Mouse (Mus musculus) MEL (cell line): ENCODE data around the gene Magt1. TPM values are rescaled to one million over a fixed set of nuclear protein-coding genes. Genes with fewer than 3 reads are reported as not detected.

Experiments
- DNase-seq: peaks from one replicate; pipeline ENCODE4 v3.0.0; 2011; ENCODE audit warnings: low read depth, low spot score
- H3K27ac ChIP-seq: 2 replicates; pipeline ENCODE4 v1.5.1; 2012; ENCODE audit warnings: low read depth, mild to moderate bottlenecking, control low read depth, low read length, moderate library complexity; ENCODE audit not compliant: control insufficient read depth
- H3K27me3 ChIP-seq, 2 experiments: fragments of 150-350 bp in 1 of 2; sonication (generic) in 1 of 2; 2 replicates each; pipeline ENCODE4 v1.6.1; 2012; ENCODE audit warnings: low read length in 2 of 2, mild to moderate bottlenecking in 2 of 2, improper control_type of control experiment in 1 of 2, moderate library complexity in 1 of 2; ENCODE audit not compliant: insufficient read depth in 2 of 2, control insufficient read depth in 1 of 2
- H3K36me3 ChIP-seq, 2 experiments: 2 replicates each; pipeline ENCODE4 v1.6.1; 2012 to 2014; ENCODE audit warnings: low read length in 2 of 2, improper control_type of control experiment in 1 of 2, inconsistent platforms in 1 of 2, mild to moderate bottlenecking in 1 of 2; ENCODE audit not compliant: insufficient read depth in 2 of 2, control insufficient read depth in 1 of 2
- H3K4me1 ChIP-seq, 2 experiments: fragments of 150-350 bp in 1 of 2; sonication (generic) in 1 of 2; 2 replicates each; pipeline ENCODE4 v1.6.1; 2012; ENCODE audit warnings: low read length in 2 of 2, improper control_type of control experiment in 1 of 2, mild to moderate bottlenecking in 1 of 2; ENCODE audit not compliant: insufficient read depth in 2 of 2, control insufficient read depth in 1 of 2
- H3K4me3 ChIP-seq, 2 experiments: fragments of 150-350 bp in 1 of 2; sonication (generic) in 1 of 2; 2 replicates each; pipeline ENCODE4 v1.5.1; 2012; ENCODE audit warnings: low read depth in 2 of 2, low read length in 2 of 2, mild to moderate bottlenecking in 2 of 2, moderate library complexity in 2 of 2, control low read depth in 1 of 2, improper control_type of control experiment in 1 of 2; ENCODE audit not compliant: control insufficient read depth in 1 of 2, insufficient read depth in 1 of 2
- H3K79me2 ChIP-seq: 2 replicates; pipeline ENCODE4 v1.6.1; 2012; ENCODE audit warnings: mild to moderate bottlenecking, low read length, moderate library complexity; ENCODE audit not compliant: control insufficient read depth, poor library complexity, insufficient read depth
- H3K9ac ChIP-seq: 2 replicates; pipeline ENCODE4 v1.6.1; 2012; ENCODE audit warnings: low read depth, mild to moderate bottlenecking, control low read depth, low read length, moderate library complexity; ENCODE audit not compliant: control insufficient read depth, poor library complexity, severe bottlenecking
- H3K9me3 ChIP-seq: fragments of 150-350 bp; sonication (generic); replicated peaks from 2 replicates; pipeline ENCODE4 v1.6.1; 2012; ENCODE audit warnings: mild to moderate bottlenecking, low read length, improper control_type of control experiment, moderate library complexity; ENCODE audit not compliant: insufficient read depth
- BHLHE40 ChIP-seq: IDR thresholded peaks from 2 replicates; pipeline ENCODE4 v1.6.1; 2012; ENCODE audit warnings: low read depth, mild to moderate bottlenecking, inconsistent platforms, low read length, improper control_type of control experiment, borderline replicate concordance
- CHD1 ChIP-seq: IDR thresholded peaks from 2 replicates; pipeline ENCODE4 v1.6.1; 2012; ENCODE audit warnings: low read depth, mild to moderate bottlenecking, inconsistent platforms, low read length, improper control_type of control experiment
- CHD2 ChIP-seq: IDR thresholded peaks from 2 replicates; pipeline ENCODE4 v1.6.1; 2011; ENCODE audit warnings: low read length, improper control_type of control experiment
- CTCF ChIP-seq, 3 experiments: IDR thresholded peaks in 2 of 3; conservative IDR thresholded peaks in 1 of 3; 2 replicates each; pipeline ENCODE4 v1.5.1; 2011 to 2012; ENCODE audit warnings: low read length in 3 of 3, low read depth in 2 of 3, mild to moderate bottlenecking in 2 of 3, improper control_type of control experiment in 1 of 3, inconsistent platforms in 1 of 3, mixed read lengths in 1 of 3, moderate library complexity in 1 of 3; ENCODE audit not compliant: control insufficient read depth in 1 of 3, insufficient read depth in 1 of 3, poor library complexity in 1 of 3, severe bottlenecking in 1 of 3
- E2F4 ChIP-seq: IDR thresholded peaks from 2 replicates; pipeline ENCODE4 v1.6.1; 2011; ENCODE audit warnings: low read depth, low read length, improper control_type of control experiment, borderline replicate concordance
- ELF1 ChIP-seq: IDR thresholded peaks from 2 replicates; pipeline ENCODE4 v1.6.1; 2014; ENCODE audit warnings: low read depth, mild to moderate bottlenecking, inconsistent platforms, low read length, improper control_type of control experiment, moderate library complexity
- EP300 ChIP-seq, 2 experiments: IDR thresholded peaks; 2 replicates each; pipeline ENCODE4 v1.6.1; 2011; ENCODE audit warnings: improper control_type of control experiment in 2 of 2, low read length in 2 of 2, low read depth in 1 of 2, mild to moderate bottlenecking in 1 of 2
- ETS1 ChIP-seq: IDR thresholded peaks from 2 replicates; pipeline ENCODE4 v1.6.1; 2012; ENCODE audit warnings: low read depth, mild to moderate bottlenecking, inconsistent platforms, low read length, improper control_type of control experiment, moderate library complexity
- GABPA ChIP-seq: IDR thresholded peaks from 2 replicates; pipeline ENCODE4 v1.6.1; 2012; ENCODE audit warnings: low read depth, mild to moderate bottlenecking, inconsistent platforms, low read length, improper control_type of control experiment, moderate library complexity
- GATA1 ChIP-seq: IDR thresholded peaks from 2 replicates; pipeline ENCODE4 v1.6.1; 2011; ENCODE audit warnings: low read depth, low read length, improper control_type of control experiment
- HCFC1 ChIP-seq: IDR thresholded peaks from 2 replicates; pipeline ENCODE4 v1.6.1; 2012; ENCODE audit warnings: low read depth, mild to moderate bottlenecking, inconsistent platforms, low read length, improper control_type of control experiment, moderate library complexity
- JUND ChIP-seq: IDR thresholded peaks from 2 replicates; pipeline ENCODE4 v1.6.1; 2011; ENCODE audit warnings: low read depth, mild to moderate bottlenecking, improper control_type of control experiment, low read length
- KAT2A ChIP-seq: conservative IDR thresholded peaks from 2 replicates; pipeline ENCODE4 v1.6.1; 2012; ENCODE audit warnings: low read depth, low read length, improper control_type of control experiment, inconsistent platforms
- MAFK ChIP-seq: IDR thresholded peaks from 2 replicates; pipeline ENCODE4 v1.6.1; 2011; ENCODE audit warnings: low read depth, mild to moderate bottlenecking, low read length, improper control_type of control experiment, borderline replicate concordance
- MAX ChIP-seq: IDR thresholded peaks from 2 replicates; pipeline ENCODE4 v1.6.1; 2011; ENCODE audit warnings: low read length, improper control_type of control experiment
- MAZ ChIP-seq: IDR thresholded peaks from 2 replicates; pipeline ENCODE4 v1.6.1; 2012; ENCODE audit warnings: low read depth, mild to moderate bottlenecking, inconsistent platforms, low read length, improper control_type of control experiment
- MEF2A ChIP-seq: IDR thresholded peaks from 2 replicates; pipeline ENCODE4 v1.6.1; 2014; ENCODE audit warnings: low read depth, mild to moderate bottlenecking, inconsistent platforms, low read length, improper control_type of control experiment; ENCODE audit not compliant: poor library complexity, insufficient replicate concordance, severe bottlenecking; ENCODE audit errors: extremely low read depth
- MXI1 ChIP-seq: IDR thresholded peaks from 2 replicates; pipeline ENCODE4 v1.6.1; 2011; ENCODE audit warnings: mild to moderate bottlenecking, low read depth, low read length, improper control_type of control experiment
- MYB ChIP-seq: IDR thresholded peaks from 2 replicates; pipeline ENCODE4 v1.6.1; 2011; ENCODE audit warnings: mild to moderate bottlenecking, low read depth, low read length, improper control_type of control experiment
- MYC ChIP-seq: IDR thresholded peaks from 2 replicates; pipeline ENCODE4 v1.6.1; 2011; ENCODE audit warnings: low read depth, mild to moderate bottlenecking, low read length, improper control_type of control experiment, moderate library complexity
- NELFE ChIP-seq: IDR thresholded peaks from 2 replicates; pipeline ENCODE4 v1.6.1; 2011; ENCODE audit warnings: low read depth, low read length, improper control_type of control experiment
- POLR2A ChIP-seq, 2 experiments: IDR thresholded peaks; 2 replicates each; pipeline ENCODE4 v1.6.1; 2011 to 2012; ENCODE audit warnings: low read length in 2 of 2, mild to moderate bottlenecking in 2 of 2, control low read depth in 1 of 2, improper control_type of control experiment in 1 of 2, low read depth in 1 of 2, moderate library complexity in 1 of 2; ENCODE audit not compliant: control insufficient read depth in 1 of 2, insufficient read depth in 1 of 2, poor library complexity in 1 of 2
- POLR2AphosphoS2 ChIP-seq: IDR thresholded peaks from 2 replicates; pipeline ENCODE4 v1.6.1; 2011; ENCODE audit warnings: low read length, improper control_type of control experiment
- POLR2AphosphoS5 ChIP-seq: IDR thresholded peaks from 2 replicates; pipeline ENCODE4 v1.6.1; 2012; ENCODE audit warnings: low read depth, borderline replicate concordance, mild to moderate bottlenecking, inconsistent platforms, low read length, moderate library complexity, mixed read lengths
- RAD21 ChIP-seq: IDR thresholded peaks from 2 replicates; pipeline ENCODE4 v1.6.1; 2011; ENCODE audit warnings: mild to moderate bottlenecking, low read depth, low read length, improper control_type of control experiment
- RCOR1 ChIP-seq: IDR thresholded peaks from 2 replicates; pipeline ENCODE4 v1.6.1; 2012; ENCODE audit warnings: low read depth, mild to moderate bottlenecking, inconsistent platforms, low read length, improper control_type of control experiment
- SIN3A ChIP-seq: IDR thresholded peaks from 2 replicates; pipeline ENCODE4 v1.6.1; 2012; ENCODE audit warnings: low read length, improper control_type of control experiment, inconsistent platforms
- SMC3 ChIP-seq: IDR thresholded peaks from 2 replicates; pipeline ENCODE4 v1.6.1; 2011; ENCODE audit warnings: low read depth, low read length, improper control_type of control experiment
- TAL1 ChIP-seq: IDR thresholded peaks from 2 replicates; pipeline ENCODE4 v1.6.1; 2012; ENCODE audit warnings: mild to moderate bottlenecking, inconsistent platforms, low read length, moderate library complexity, mixed read lengths
- TCF12 ChIP-seq: IDR thresholded peaks from 2 replicates; pipeline ENCODE4 v1.6.1; 2014; ENCODE audit warnings: low read depth, mild to moderate bottlenecking, inconsistent platforms, low read length, improper control_type of control experiment, moderate library complexity
- USF1 ChIP-seq: IDR thresholded peaks from 2 replicates; pipeline ENCODE4 v1.6.1; 2014; ENCODE audit warnings: low read depth, mild to moderate bottlenecking, inconsistent platforms, low read length, improper control_type of control experiment, moderate library complexity
- USF2 ChIP-seq, 2 experiments: IDR thresholded peaks; 2 replicates each; pipeline ENCODE4 v1.6.1; 2011 to 2012; ENCODE audit warnings: improper control_type of control experiment in 2 of 2, low read length in 2 of 2, borderline replicate concordance in 1 of 2, inconsistent platforms in 1 of 2, low read depth in 1 of 2, mild to moderate bottlenecking in 1 of 2; ENCODE audit not compliant: insufficient read depth in 1 of 2
- ZC3H11A ChIP-seq: IDR thresholded peaks from 2 replicates; pipeline ENCODE4 v1.6.1; 2012; ENCODE audit warnings: low read depth, mild to moderate bottlenecking, inconsistent platforms, low read length, improper control_type of control experiment
- ZKSCAN1 ChIP-seq: IDR thresholded peaks from 2 replicates; pipeline ENCODE4 v1.6.1; 2012; ENCODE audit warnings: low read depth, mild to moderate bottlenecking, inconsistent platforms, low read length, improper control_type of control experiment, moderate library complexity
- ZMIZ1 ChIP-seq: IDR thresholded peaks from 2 replicates; pipeline ENCODE4 v1.6.1; 2012; ENCODE audit warnings: low read depth, mild to moderate bottlenecking, inconsistent platforms, low read length, improper control_type of control experiment, moderate library complexity
- polyA plus RNA-seq, 2 experiments: library from polyadenylated mRNA; stranded (reverse) in 1 of 2; unstranded in 1 of 2; fragments of >175 nt in 1 of 2; fragments of >200 nt in 1 of 2; gene quantifications; 2 replicates each; pipeline versions ENCODE4 v1.2.1 to v1.2.4; 2012; ENCODE audit warnings: low replicate concordance in 2 of 2, low read depth in 1 of 2; ENCODE audit not compliant: insufficient read length in 2 of 2, insufficient read depth in 1 of 2, missing spikeins in 1 of 2
- total RNA-seq: library from RNA; depleted of rRNA; stranded (reverse); fragments of 300-350 nt; gene quantifications from 2 replicates; pipeline ENCODE4 v1.2.3, GENCODE M21; 2012

Gene Magt1
- total and polyA plus RNA-seq, 3 experiments = 34.3 to 36.2 TPM; not detected in 1

- peak; percentile 93 for DNase-seq
- peak within 1 kb of the TSS; percentile 93 for H3K9ac ChIP-seq
- H3K27me3 ChIP-seq = no peaks in the 10 kb centered on the region
- H3K4me1 ChIP-seq = peaks cover 0 to 2% of the 10 kb centered on the region in 2 experiments; a peak in 1 of 4 replicates
- H3K79me2 ChIP-seq = peaks cover 5% of the 10 kb centered on the region
- H3K9me3 ChIP-seq = no peaks in the 10 kb centered on the region
- H3K36me3 ChIP-seq = no peaks in the 10 kb centered on the region; a peak in 2 of 4 replicates
- H3K27ac ChIP-seq = peak within 1 kb of the TSS; percentile 54
- peak within 1 kb of the TSS; percentile 88 to 96 for H3K4me3 ChIP-seq
- TF ChIP-seq USF2 (IDR thresholded peaks at IDR 0.05; ENCODE audit: borderline replicate concordance in 1 of 2, insufficient read depth in 1 of 2, low read depth in 1 of 2, low read length in 2 of 2) (peak in 1 of 2 experiments; percentile 39; a peak in 1 of 4 replicates), MEF2A (no peak), GABPA (no peak), NELFE (peak; percentile 66), ZMIZ1 (peak; percentile 60), RCOR1 (0 out of 2 replicates have a peak, but pooled peaks have one; percentile 37), RAD21 (peak; percentile 54), MAZ (peak; percentile 92), ETS1 (peak; percentile 67), SIN3A (peak; percentile 86), E2F4 (no peak), JUND (no peak), HCFC1 (peak; percentile 73), KAT2A (no peak), TAL1 (no peak), CTCF (IDR thresholded peaks at IDR 0.05 in 2 of 3, conservative IDR thresholded peaks at IDR 0.05 in 1 of 3; ENCODE audit: control insufficient read depth in 1 of 3, insufficient read depth in 1 of 3, low read depth in 2 of 3, low read length in 3 of 3, poor library complexity in 1 of 3, severe bottlenecking in 1 of 3) (peak in 2 of 3 experiments; percentile 76 to 81; a peak in 5 of 6 replicates), MAX (peak; percentile 85), MYB (no peak), GATA1 (no peak), MXI1 (peak; percentile 84), MYC (peak; percentile 87), CHD1 (no peak), POLR2AphosphoS2 (0 out of 2 replicates have a peak, but pooled peaks have one; percentile 48), ZKSCAN1 (no peak), BHLHE40 (peak; percentile 95), SMC3 (peak; percentile 93), POLR2AphosphoS5 (no peak), USF1 (peak; percentile 90), ELF1 (peak; percentile 92), TCF12 (peak; percentile 28; the same call in 1 of the 2 replicates), CHD2 (no peak), MAFK (no peak), EP300 (IDR thresholded peaks at IDR 0.05; ENCODE audit: low read depth in 1 of 2, low read length in 2 of 2) (no peak), ZC3H11A (peak; percentile 60), POLR2A (IDR thresholded peaks at IDR 0.05; ENCODE audit: control insufficient read depth in 1 of 2, insufficient read depth in 1 of 2, low read depth in 1 of 2, low read length in 2 of 2, poor library complexity in 1 of 2) (peak; percentile 61 to 76)
Measured at GRCm38 (mm10) chrX:106026418-106027342, 15.0 kb upstream of the Magt1 start, which contains the start of gene Atp7a. TSS of gene Atp7a (plus strand) at chrX:106027276.
